Mouse (Mus musculus): Measurements from ENCODE around the gene Coa3.

Gene Coa3

DNA sequence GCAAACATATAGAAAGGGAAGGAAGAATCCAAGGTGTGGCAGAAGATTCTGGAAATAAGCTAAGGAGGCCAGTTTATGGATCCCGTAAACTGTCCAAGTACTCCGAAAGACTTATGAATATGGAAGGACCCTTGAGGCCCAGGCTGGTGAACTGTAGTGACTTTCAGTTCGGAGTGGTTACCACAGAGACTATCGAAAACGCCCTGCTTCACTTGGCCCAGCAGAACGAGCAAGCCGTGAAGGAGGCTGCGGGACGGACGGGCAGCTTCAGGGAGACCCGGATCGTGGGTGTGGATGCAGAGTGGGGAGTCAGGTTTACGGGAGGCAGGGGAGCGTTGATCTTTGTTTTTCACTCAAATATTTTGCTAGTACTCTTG lies 267 bp upstream of the Coa3 start:
- no peak for DNase-seq

DNA sequence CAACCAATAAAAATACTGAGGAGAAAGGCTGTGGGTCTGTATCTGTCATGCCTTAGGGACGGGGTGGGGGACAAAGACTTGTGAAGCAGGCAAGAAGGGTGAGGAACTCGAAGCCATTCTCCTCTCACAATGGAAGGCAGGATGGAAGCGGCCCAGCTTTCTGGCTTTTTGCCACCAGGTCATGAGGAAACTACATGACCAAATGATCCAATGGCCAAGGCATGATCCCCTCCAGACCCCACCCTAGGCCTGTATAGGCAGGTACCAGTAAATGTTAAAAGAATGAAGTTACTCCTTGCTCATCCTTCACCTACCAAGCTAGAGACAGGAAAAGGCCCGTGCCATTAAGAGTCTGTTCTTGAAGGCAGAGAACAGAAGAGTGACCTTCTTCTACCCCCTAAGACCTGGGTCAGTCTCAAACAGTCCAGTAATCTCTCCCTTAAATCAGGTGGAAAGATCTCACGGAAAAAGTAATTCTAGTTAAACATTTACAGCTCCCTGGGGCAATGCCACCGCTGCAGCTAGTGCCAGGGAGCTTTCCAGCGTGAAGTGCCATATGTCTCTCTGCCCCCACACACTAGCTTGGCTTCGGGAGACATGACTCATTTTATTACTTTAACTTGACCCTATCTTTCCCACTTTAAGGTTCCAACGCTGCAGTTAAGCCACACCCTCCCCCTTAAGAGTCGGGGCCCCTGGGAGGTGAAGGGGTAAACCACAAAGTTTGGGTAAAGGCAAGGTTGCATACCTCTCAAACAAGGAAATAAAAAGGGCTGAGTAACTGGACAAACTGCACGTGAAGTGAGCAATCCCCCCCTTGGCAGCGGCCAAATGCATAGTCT lies 1.3 kb downstream of the Coa3 start:
- no peak for DNase-seq

DNA sequence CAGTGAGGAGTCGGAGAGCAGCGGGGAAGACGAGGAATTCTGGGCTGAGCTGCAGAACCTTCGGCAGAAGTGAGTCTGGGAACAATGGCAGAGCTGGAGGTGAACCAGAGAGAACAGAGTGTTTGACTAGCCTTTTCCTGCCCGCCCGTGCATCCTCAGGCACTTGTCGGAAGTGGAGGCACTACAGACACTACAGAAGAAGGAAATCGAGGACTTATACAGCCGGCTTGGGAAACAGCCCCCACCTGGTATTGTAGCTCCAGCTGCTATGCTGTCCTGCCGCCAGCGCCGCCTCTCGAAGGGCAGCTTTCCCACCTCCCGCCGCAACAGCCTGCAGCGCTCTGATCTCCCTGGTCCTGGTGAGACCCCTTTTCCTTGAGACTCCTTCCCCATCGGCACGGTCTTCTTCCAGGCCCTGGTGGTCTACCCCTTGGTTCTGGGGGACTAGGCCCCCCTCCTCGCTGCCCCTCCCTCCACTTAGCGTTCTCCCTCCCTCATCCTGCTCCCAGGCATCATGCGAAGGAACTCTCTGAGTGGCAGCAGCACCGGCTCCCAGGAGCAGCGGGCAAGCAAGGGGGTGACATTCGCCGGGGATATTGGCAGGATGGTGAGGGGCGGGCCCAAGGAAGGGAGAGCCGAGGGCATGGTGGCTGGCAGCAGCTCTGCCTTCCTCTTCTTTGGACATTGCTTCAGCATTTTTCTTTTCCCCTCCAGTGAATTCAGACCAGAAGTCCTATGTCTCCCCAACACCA lies 2.4 kb downstream of the Coa3 start:
- DNase-seq: no peak

DNA sequence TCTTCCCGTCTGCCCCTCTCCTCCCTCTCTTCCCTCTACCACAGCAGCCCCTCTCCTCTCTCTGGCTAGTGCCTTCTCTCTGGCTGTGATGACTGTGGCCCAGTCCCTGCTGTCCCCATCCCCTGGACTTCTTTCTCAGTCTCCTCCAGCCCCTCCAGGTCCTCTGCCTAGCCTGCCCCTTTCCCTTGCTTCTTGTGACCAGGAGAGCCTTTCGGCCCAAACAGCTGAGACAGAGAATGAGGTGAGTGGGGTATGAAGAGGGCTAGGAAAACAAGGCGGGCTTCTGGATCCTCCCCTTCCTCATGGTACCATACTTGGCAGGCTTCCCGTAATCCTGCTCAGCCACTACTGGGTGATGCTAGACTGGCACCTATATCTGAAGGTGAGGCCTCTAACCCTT lies 3.6 kb downstream of the Coa3 start:
- DNase-seq: no peak

DNA sequence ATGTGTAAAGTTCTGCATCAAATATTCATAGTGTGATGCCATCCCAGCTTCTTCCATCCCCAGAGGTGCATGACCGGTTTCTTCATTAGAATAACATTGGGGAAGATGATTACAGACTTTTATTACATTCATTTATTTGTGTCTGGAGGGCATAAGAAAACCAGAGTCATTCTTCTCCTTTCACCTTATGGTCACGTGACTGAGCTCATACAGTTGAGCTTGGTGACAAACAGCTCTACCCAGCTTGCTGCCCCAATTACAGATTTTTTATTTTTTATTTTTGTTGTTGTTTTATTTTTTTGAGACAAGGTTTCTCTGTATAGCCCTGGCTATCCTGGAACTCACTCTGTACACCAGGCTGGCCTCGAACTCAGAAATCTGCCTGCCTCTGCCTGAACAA lies 6.5 kb downstream of the Coa3 start:
- no peak for DNase-seq

DNA sequence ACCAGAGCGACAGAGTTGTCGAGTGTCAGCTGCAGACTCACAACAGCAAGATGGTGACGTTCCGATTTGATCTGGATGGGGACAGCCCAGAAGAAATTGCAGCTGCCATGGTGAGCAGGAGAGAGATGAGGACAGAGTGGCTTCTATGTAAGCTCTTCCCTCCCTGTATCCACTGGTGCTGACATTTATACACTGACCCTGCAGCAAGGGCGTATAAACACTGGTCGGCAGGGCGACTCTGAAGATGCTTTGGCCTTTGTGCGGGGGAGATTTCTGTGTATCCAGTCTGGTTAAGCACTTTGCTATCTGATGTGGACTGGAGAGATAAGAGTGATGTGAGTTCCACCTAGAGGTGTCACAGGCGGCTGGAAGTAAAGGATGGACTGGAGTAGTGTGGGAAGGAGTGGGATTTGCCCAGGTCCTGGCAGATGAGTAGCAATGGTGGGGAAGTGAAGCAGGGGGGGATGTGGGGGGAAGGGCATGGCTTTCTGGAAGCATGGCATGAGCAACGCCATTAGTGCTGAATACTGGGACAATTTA lies 9.3 kb downstream of the Coa3 start:
- DNase-seq: no peak

DNA sequence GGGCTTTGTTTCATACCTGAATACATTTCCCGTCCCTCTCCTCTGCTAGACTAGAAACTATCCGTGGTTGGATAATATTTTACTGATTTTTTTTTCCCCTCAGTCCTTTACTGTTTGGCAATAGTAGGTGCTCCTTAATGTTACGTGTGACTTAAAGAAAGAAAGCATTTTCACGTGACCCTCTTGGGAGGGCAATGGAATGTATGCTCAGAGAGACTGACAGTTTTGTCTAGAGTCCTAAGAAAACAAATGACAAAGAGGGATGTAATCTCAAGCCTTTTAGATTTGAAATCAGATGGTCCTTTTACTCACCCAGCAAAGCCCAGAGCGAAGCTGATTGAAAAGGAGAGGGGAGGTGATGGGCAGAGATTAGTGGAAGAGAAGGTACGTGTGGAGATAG lies 13.0 kb downstream of the Coa3 start:
- DNase-seq: no peak

DNA sequence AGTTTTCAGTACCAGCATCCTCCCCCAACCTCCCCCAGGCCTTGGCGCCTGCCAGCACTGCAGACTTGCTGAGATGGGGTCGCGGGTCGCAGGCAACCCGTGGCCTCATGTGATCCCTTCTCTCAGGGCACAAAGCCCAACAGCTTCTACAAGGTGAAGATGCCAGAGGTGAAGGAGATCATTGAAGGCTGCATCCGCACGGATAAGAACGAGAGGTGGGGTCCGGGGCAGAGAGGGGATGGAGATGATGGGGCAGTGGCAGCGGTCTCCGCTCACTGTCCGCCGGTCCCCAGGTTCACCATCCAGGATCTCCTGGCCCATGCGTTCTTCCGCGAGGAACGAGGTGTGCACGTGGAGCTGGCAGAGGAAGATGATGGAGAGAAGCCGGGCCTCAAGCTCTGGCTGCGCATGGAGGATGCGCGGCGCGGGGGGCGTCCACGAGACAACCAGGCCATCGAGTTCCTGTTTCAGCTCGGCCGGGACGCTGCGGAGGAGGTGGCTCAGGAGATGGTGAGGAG lies 13.9 kb downstream of the Coa3 start:
- no peak for DNase-seq

DNA sequence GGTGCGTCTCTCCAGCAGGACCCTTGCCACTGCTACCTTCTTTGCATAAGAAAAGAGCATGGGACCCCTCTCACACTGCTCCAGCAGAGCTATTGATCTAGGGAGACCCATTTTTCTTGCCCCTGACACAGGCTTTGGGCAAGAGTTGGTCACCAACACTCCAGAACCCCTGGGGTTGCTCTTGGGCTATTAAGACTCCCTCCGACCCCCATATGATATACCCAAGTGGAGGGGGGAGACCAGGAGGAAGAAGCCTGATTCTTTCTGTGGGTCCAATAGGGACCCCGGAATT lies 15.0 kb downstream of the Coa3 start:
- no peak for DNase-seq

DNA sequence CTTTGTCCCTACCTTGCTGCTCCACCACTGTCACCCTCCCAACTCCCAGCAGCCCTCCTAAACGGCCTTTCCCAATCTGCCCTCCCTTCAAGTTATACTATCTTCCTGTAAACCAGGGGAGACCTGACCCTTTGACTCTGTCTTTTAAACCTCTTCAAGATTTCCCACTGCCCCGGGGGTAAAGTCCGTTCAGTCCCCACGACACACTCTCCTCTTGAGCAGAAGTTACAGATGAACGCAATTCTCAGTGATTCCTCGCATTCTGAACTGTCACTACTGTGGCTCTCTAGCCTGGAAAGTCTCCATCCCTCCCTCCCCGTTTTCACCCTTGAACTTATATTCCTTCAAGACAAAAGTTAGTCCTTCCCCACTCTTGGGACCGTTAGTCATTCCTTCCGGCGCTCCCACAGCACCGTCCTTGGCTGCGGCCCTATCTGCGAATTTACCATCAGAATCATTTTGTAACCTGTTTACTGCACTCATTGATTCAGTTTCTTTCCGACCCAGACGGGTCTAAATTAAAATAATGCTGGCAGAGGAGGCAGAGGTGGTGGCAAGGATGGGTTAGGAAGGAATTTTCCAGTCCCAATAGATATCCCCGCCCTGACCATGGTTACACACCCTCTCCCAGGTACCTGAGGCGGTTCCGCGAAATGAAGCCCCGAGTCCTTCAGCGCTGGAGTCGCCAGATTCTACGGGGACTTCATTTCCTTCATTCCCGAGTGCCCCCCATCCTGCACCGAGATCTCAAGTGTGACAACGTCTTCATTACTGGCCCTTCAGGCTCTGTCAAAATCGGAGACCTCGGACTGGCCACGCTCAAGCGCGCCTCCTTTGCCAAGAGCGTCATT lies 15.6 kb downstream of the Coa3 start:
- no peak for DNase-seq

DNA sequence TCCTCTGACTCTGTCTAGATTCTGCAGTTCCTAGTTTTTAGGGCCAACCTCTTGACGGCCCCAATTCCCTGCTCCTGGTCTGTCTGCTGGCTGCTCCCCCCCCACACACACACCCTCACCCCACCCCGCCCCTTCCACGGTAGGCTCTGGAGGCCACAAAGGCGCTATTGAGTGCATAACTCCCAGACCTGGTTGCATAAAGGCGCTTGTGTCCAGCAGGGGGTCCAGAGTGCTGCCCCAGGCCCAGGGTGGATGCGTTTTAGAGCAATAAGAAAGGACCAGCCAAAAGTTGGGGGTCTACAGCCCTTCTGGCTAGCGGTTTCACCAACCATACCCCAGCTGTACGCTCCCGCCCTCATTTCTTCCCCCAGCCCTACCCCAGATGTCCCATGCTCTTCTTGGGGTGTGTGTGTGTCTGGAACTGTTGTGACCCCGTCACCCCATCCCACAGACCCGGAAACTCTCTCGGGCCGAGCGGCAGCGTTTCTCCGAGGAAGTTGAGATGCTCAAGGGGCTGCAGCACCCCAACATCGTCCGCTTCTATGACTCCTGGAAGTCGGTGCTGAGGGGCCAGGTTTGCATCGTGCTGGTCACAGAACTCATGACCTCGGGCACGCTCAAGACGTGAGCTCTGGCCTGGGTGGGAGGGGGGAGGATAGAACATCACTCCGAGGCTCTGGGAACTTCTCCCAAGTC lies 16.5 kb downstream of the Coa3 start:
- DNase-seq: no peak

DNA sequence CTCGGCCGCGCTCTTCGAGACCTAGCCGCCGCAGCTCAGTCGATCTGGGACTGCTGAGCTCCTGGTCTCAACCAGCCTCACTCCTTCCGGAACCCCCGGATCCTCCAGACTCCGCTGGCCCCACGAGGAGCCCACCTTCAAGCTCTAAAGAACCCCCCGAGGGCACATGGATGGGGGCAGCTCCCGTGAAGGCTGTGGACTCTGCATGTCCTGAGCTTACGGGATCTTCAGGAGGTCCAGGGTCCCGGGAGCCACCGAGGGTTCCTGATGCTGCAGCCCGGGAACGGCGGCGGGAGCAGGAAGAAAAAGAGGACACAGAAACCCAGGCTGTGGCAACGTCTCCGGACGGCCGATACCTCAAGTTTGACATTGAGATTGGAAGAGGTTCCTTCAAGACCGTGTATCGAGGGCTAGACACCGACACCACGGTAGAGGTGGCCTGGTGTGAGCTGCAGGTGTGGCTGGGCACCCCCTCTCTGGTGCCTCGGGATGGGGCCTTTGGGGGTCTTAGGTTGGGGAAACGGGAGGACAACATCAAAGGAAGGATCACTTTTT lies 18.0 kb downstream of the Coa3 start:
- no peak for DNase-seq

DNA sequence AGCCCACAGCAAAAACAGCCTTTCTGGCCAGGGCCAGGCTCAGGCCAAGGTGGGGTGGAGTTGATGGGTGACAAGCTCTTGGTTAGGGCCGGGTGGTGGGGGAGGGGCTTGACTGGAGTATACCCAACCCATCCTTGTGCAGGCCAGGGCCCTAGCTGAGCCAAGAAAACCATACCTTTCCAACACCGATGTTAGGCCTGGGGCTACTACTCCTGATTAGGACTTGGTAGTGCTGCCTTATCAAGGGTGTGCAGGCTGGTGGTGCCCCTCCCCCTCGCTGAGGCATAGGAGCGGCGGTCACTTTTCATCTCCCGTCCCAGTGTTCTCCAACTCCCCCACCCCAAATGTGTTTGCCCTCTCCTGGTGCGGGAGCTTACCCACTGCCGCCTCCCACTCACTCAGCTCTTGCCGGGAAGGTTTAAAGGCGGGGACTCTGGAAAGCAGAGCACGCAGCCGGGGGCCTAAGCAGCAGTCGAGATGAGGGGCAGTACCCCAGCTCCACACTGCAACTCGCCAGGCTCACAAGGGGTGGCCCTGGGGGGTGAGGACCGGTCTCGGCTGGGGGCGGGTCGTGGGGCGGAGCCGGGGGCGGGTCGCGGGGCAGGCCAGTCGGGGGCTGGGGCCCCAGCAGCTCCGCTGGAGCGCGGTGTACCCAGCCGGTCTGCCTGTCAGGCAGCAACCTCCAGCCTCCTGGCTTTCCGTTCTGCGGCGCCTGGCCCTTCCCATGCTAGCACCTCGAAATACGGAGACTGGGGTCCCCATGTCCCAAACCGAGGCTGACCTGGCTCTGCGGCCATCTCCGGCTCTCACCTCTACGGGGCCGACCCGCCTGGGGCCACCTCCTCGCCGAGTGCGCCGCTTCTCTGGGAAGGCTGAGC lies 18.7 kb downstream of the Coa3 start, which contains the start of gene Wnk4:
Gene Wnk4, plus strand, starts transcription at position 620 of the 878 bp plus-strand sequence.
- no peak for DNase-seq

DNA sequence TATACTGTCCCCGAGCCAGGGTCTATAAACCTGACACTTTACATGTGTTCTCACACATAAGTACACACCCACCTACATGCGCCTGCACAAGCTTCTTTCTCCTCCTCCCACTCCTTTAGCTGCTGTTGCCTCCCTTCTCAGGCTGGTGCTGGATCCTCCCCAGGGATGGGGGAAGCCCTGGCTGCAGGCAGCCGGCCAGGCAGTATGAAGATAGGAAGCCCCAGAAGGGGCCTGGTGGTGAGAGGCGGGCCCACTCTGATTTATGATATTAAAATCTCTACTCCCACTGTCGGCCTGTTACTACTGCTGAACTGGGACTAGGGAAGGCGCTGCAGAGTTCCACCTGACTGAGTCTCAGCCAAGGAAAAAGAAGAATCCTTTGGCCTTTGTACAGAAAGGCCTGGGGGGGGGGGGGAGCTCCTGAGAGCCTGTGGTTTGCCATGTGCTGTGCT lies 19.6 kb downstream of the Coa3 start:
- DNase-seq: no peak

DNA sequence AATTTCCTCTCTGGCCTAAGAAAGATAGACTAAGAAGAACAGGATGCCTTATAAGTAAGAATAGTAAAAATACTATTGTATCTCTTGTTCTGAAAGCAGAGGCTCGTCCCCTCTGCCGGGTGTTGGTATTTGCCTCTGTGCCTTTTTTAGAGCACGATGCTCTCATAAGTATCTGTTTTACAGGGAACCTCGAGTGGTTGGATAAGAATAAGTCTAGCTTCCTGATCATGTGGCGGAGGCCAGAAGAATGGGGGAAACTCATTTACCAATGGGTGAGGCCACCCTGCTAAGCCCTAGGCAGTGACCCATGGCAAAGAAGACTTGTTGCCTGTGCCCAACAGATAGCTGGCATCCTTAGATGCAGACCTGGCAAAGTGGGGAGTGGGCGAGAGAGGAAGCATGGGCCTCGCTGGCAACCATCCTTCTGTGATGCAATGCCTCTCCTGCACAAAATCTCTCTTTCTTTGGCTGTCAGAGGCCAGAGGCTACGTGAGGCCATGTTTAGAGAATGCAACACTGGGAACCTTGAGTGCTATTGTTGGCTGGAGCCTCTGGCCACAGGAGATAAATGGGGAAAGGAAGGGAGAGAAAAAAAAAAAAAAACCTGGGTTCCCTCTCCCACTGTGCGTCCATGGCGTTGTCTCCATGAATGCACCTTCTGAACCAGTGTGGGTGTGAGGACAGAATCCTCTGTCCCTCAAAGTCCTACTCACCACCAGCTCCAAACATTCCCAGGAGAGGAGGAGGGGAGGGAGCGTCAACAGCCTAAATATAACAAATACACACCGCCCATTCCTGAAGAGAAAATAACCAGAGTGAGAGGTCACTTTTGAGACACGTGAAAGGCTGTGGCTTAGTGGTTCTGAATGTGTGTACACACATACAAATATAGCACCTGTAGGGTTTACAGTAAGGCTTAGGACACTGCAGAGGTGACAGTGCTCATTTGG lies 22.8 kb downstream of the Coa3 start:
- DNase-seq: no peak

DNA sequence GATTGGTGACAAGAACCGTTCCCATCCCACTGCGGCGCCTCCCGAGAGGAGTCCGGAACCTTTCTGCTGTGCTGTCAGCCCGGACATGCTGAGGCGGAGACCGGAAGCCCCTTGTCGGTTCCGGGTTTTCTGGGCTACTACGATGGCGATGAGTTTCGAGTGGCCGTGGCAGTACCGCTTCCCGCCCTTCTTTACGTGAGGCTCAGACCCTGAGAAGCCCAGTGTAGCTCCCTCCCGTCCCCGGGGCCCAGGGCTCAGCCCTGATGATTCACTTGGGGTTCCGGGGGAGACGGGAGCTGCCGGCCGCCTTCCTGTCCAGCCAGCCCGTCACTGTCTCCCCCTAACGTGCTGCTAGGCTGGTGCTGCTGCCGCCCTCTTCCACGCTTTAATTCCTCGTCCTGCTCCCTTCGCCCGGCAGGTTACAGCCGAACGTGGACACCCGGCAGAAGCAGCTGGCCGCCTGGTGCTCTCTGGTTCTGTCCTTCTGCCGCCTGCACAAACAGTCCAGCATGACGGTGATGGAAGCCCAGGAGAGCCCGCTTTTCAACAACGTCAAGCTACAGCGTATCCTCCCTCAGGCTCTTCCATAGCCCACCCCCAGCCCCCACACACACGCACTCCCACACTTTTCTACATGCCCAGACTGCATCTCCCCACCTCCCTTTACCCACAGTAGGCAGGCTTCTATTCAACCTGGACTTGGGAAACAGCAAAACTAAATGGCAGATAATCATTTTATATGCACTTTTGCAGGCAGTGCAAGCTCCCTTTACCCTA lies 25.1 kb downstream of the Coa3 start, which contains the start of gene Vps25:
Gene Vps25, plus strand, starts transcription at position 95 of the 777 bp plus-strand sequence.
- peak; percentile 76 for DNase-seq

DNA sequence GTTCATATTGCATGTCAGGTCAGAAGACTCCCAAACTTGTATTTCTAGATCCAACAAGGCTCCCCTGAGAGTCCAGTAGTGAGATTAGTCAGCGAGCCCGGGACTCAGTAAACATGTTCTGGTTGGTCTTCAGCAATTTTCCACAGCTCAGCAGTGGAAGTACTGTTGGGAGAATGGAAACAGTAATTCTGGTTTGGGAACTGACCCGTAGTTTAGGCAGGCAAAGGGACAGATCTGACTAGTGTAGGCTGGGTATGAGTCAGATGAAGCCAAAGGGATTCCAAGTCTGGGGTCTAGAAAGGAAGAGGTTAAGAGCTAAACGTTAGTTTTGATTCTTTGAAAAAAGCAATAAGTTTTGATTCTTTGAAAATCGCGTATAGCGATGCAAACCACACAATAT lies 26.0 kb downstream of the Coa3 start:
- no peak for DNase-seq

DNA sequence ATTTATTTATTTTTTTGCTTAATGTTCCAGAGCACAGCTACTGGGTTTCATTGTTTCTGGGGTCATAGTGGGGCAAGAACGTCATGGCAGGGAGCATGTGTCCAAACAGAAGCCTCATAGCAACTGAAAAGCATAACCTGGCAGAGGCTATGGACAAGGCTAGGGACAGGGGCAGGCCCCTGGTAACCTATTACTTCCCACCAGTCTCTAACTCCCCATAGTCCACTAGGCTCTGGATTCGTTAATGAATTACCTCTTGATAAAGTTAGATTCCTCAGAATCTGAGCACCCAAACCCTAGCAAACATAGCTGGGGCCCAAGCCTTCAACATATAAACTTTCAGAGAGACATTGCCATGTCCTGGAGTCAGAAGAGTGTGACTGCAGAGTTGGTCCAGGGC lies 27.9 kb downstream of the Coa3 start:
- no peak for DNase-seq
